8 mouse cellular contexts compared by ENCODE assay signal in genomic region chr14:30129378-30129777, GRCm38 (mm10).
A peak's percentile ranks its signal among the peaks of the same experiment; 100 is the strongest.
DNase-seq lines count a peak whose midpoint lies in the region; ATAC-seq and TF ChIP-seq lines count a peak whose summit lies in the region.

No protein-coding gene starts in this region.

- no peaks in the 10 kb centered on the region for H3K36me3 ChIP-seq in heart, embryonic 10.5 days
- no peaks in the 10 kb centered on the region for H3K36me3 ChIP-seq in thymus, adult 2 months (ENCODE audit: control insufficient read depth, insufficient read depth, low read length)
- H3K36me3 ChIP-seq in limb, embryonic 10.5 days, result no peaks in the 10 kb centered on the region
- H3K36me3 ChIP-seq in forebrain, embryonic 12.5 days (replicated peaks), result no peaks in the 10 kb centered on the region

- DNase-seq in heart, adult 18-20 months, result peak; percentile 25 to 43
- DNase-seq in heart, embryonic 10.5 days (ENCODE audit: low spot score), result no peak
- peak; percentile 43 for DNase-seq in thymus, adult 2 months
- DNase-seq in thymus, adult 18-20 months, result no peak
- DNase-seq in embryo, embryonic 10.5 days (ENCODE audit: low spot score), result peak; percentile 60
- DNase-seq in limb, embryonic 10.5 days (ENCODE audit: low spot score), result peak; percentile 38
- peak; percentile 34 to 78 for DNase-seq in spleen, postnatal 4 days (ENCODE audit: low spot score in 2 of 2)

- WGBS in heart, embryonic 10.5 days, result 40% methylated on average over 9 of the region's 9 CpGs
- 71% methylated on average over 9 of the region's 9 CpGs for WGBS in thymus, adult 2 months
- WGBS in limb, embryonic 10.5 days, result 31% methylated on average over 9 of the region's 9 CpGs
- 35% methylated on average over 9 of the region's 9 CpGs for WGBS in forebrain, embryonic 12.5 days

- peak; percentile 56; the same call in 1 of the 2 replicates for TF ChIP-seq CTCF in thymus, adult 2 months (IDR thresholded peaks at IDR 0.05; ENCODE audit: borderline replicate concordance, control insufficient read depth, extremely low read depth, insufficient read depth, low read length, poor library complexity)

- H3K9ac ChIP-seq in forebrain, embryonic 12.5 days, result no peak overlapping the region

- peaks cover 4% of the 10 kb centered on the region; the same call in 1 of the 2 replicates for H3K27me3 ChIP-seq in heart, embryonic 10.5 days (ENCODE audit: insufficient read depth, poor library complexity, severe bottlenecking)
- no peaks in the 10 kb centered on the region for H3K27me3 ChIP-seq in thymus, adult 2 months (ENCODE audit: control insufficient read depth, insufficient read depth, low read length)
- H3K27me3 ChIP-seq in limb, embryonic 10.5 days (ENCODE audit: low read depth, poor library complexity, severe bottlenecking), result peaks cover 40% of the 10 kb centered on the region
- no peaks in the 10 kb centered on the region for H3K27me3 ChIP-seq in forebrain, embryonic 12.5 days

- H3K4me3 ChIP-seq in heart, embryonic 10.5 days, result no peak overlapping the region
- H3K4me3 ChIP-seq in thymus, adult 2 months (ENCODE audit: control insufficient read depth, insufficient read depth, low read length), result no peak overlapping the region
- H3K4me3 ChIP-seq in limb, embryonic 10.5 days, result no peak overlapping the region
- no peak overlapping the region for H3K4me3 ChIP-seq in forebrain, embryonic 12.5 days (replicated peaks)

- TF ChIP-seq POLR2A in thymus, adult 2 months (IDR thresholded peaks at IDR 0.05; ENCODE audit: control insufficient read depth, extremely low read depth, insufficient read depth, low read length, poor library complexity), result no peak

- H3K4me1 ChIP-seq in heart, embryonic 10.5 days, result peaks cover 7% of the 10 kb centered on the region; the same call in 1 of the 2 replicates
- H3K4me1 ChIP-seq in thymus, adult 2 months (replicated peaks; ENCODE audit: control insufficient read depth, insufficient read depth, low read length), result peaks cover 6% of the 10 kb centered on the region
- peaks cover 5% of the 10 kb centered on the region; the same call in 1 of the 2 replicates for H3K4me1 ChIP-seq in limb, embryonic 10.5 days
- H3K4me1 ChIP-seq in forebrain, embryonic 12.5 days, result peaks cover 3% of the 10 kb centered on the region; the same call in 1 of the 2 replicates

- no peak for ATAC-seq in forebrain, embryonic 12.5 days (ENCODE audit: low FRiP score)

- H3K4me2 ChIP-seq in forebrain, embryonic 12.5 days, result no peak overlapping the region

- no peaks in the 10 kb centered on the region for H3K9me3 ChIP-seq in heart, embryonic 10.5 days
- H3K9me3 ChIP-seq in limb, embryonic 10.5 days (replicated peaks), result no peaks in the 10 kb centered on the region
- no peaks in the 10 kb centered on the region for H3K9me3 ChIP-seq in forebrain, embryonic 12.5 days

- H3K27ac ChIP-seq in heart, embryonic 10.5 days, result no peak overlapping the region
- H3K27ac ChIP-seq in thymus, adult 2 months (ENCODE audit: control insufficient read depth, insufficient read depth, low read length), result no peak overlapping the region
- no peak overlapping the region for H3K27ac ChIP-seq in limb, embryonic 10.5 days
- H3K27ac ChIP-seq in forebrain, embryonic 12.5 days, result no peak overlapping the region

Comparison
In these comparisons a context has a peak if more than half of its experiments do, and no peak if none do; other contexts are left out.
1. DNase-seq: peak in heart, adult 18-20 months (2 of 2), thymus, adult 2 months (single experiment), embryo, embryonic 10.5 days (single experiment), limb, embryonic 10.5 days (single experiment) and spleen, postnatal 4 days (2 of 2); none in heart, embryonic 10.5 days (single experiment) and thymus, adult 18-20 months (0 of 2).